Mouse (Mus musculus) hindbrain, embryonic 14.5 days (tissue): ENCODE results near the gene Eif2b5. TPM values are rescaled to one million over a fixed set of nuclear protein-coding genes. Genes with fewer than 3 reads are reported as not detected.
"Not testable (repeated sequence)": the region's sequence is repeated elsewhere in the genome, so short reads cannot be mapped to it uniquely, and the experiment has no call there.

Experiments used
- ATAC-seq: fragments of 200-750 bp; cut with Nextera tagmentation; 2 replicates; pipeline ENCODE4 v1.8.0; 2017; ENCODE audit warnings: moderate number of reproducible peaks, mild to moderate bottlenecking, moderate TSS enrichment, moderate library complexity; ENCODE audit not compliant: low FRiP score
- DNase-seq: peaks from one replicate; pipeline ENCODE4 v3.0.0-alpha.2; 2015; ENCODE audit warnings: low spot score
- H3K27ac ChIP-seq: fragments of 300-500 bp; sonication (generic); 2 replicates; pipeline ENCODE4 v1.5.1; 2014; ENCODE audit warnings: mild to moderate bottlenecking, moderate library complexity
- H3K27me3 ChIP-seq: fragments of 300-500 bp; sonication (generic); 2 replicates; pipeline ENCODE4 v1.6.1; 2014; ENCODE audit warnings: mild to moderate bottlenecking, low read length, mixed read lengths; ENCODE audit not compliant: control insufficient read depth, insufficient read depth
- H3K36me3 ChIP-seq: fragments of 300-500 bp; sonication (generic); replicated peaks from 2 replicates; pipeline ENCODE4 v1.6.1; 2014; ENCODE audit not compliant: control insufficient read depth, insufficient read depth
- H3K4me1 ChIP-seq: fragments of 300-500 bp; sonication (generic); replicated peaks from 2 replicates; pipeline ENCODE4 v1.6.1; 2014; ENCODE audit warnings: antibody characterized with exemption, low read length, mixed read lengths; ENCODE audit not compliant: control insufficient read depth, insufficient read depth
- H3K4me2 ChIP-seq: fragments of 300-500 bp; sonication (generic); replicated peaks from 2 replicates; pipeline ENCODE4 v1.6.1; 2014; ENCODE audit warnings: mild to moderate bottlenecking, moderate library complexity
- H3K4me3 ChIP-seq: fragments of 300-500 bp; sonication (generic); replicated peaks from 2 replicates; pipeline ENCODE4 v1.5.1; 2014; ENCODE audit warnings: mild to moderate bottlenecking, low read length
- H3K9ac ChIP-seq: fragments of 300-500 bp; sonication (generic); 2 replicates; pipeline ENCODE4 v1.6.1; 2014
- H3K9me3 ChIP-seq: fragments of 300-500 bp; sonication (generic); 2 replicates; pipeline ENCODE4 v1.6.1; 2016; ENCODE audit warnings: low read length; ENCODE audit not compliant: control insufficient read depth
- WGBS: fragments of 180-500 bp; shearing (Covaris S2); extraction: QIAGEN DNeasy Blood & Tissue Kit; methylation state at CpG from one replicate; pipeline ENCODE4 v1.1.7; 2014; 5-methylcytosine and 5-hydroxymethylcytosine counted together
- polyA plus RNA-seq: library from polyadenylated mRNA; unstranded; fragments of >200 nt; fragmentation: Nextera tagmentation; extraction: Ambion mirVana; gene quantifications from 2 replicates; pipeline ENCODE4 v1.2.1, GENCODE M21; 2014

Eif2b5 gene
- polyA plus RNA-seq, 1 experiment from 2014 or later: 88.0 TPM

DNA sequence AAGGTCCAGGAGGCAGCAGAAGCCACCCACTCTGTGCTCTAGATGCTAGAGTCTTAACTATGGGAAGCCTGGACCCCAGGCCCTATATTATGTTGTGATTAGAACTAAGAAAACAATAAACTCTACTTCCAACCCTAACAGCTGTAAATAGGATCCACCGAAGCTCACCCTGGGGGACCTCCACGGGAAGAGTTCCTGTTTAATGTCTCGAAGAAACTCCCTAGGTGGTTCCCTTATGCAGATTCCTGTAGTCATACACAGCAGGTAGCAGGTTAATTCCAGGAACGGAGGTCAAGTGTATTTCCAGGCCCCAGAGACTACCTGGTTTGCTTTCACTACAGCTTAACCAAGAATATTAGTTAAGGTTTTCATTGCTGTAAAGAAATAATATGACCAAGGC is 13.6 kb upstream of the Eif2b5 start:
- ATAC-seq: no peak
- Histone ChIP-seq H3K4me1 (no peaks in the 10 kb centered on the region), H3K36me3 (no peaks in the 10 kb centered on the region), H3K27me3 (no peaks in the 10 kb centered on the region), H3K4me2 (no peak overlapping the region), H3K9me3 (no peaks in the 10 kb centered on the region), H3K4me3 (no peak overlapping the region), H3K9ac (no peak overlapping the region), H3K27ac (no peak overlapping the region)
- 35% methylated on average over 4 of the region's 4 CpGs for WGBS
- DNase-seq: no peak

DNA sequence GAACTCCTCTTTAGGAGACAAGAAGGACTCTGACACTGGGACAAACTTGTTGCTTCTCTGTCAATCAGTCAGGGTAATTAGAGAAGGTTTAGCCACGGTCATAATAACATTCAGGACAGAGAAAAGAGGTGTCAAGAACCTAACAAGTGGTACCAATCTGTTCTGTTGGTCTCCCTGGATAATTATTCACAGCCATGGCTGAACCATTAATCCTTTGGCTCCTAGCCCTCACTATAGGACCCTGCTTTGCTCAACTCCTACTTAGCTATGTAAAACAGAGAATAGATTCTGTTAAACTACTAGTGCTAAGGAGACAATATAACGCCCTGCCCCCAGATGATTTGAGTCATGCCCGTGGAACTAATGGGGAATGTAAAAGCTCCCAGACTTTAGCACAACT is 12.6 kb upstream of the Eif2b5 start:
- no peak overlapping the region for H3K27ac ChIP-seq
- 56% methylated on average over 3 of the region's 3 CpGs for WGBS
- DNase-seq: no peak
- no peak overlapping the region for H3K9ac ChIP-seq
- no peak for ATAC-seq
- H3K27me3 ChIP-seq: no peaks in the 10 kb centered on the region
- H3K36me3 ChIP-seq: no peaks in the 10 kb centered on the region
- H3K4me1 ChIP-seq: no peaks in the 10 kb centered on the region
- H3K4me2 ChIP-seq: no peak overlapping the region
- H3K4me3 ChIP-seq: no peak overlapping the region
- no peaks in the 10 kb centered on the region for H3K9me3 ChIP-seq

DNA sequence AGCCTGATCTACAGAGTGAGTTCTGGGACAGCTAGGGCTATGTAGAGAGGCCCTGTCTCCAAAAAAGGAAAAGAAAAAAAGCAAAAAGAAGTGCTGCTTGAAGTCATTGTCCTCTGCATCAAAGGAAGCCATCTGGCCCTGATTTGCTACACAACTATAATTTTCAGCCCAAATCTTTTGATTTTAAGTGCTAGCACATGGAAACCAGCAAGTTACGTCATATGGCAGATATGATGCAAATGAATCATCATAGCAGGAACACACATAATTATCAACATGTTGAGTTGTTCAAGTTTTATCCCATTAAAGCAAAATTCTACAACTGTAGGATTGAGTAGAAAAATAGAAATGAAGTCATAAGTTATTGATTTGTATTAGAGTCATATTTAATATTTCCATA is 10.5 kb upstream of the Eif2b5 start:
- WGBS: 94% methylated on average over 1 of the region's 1 CpGs
- no peak overlapping the region for H3K4me2 ChIP-seq
- H3K36me3 ChIP-seq: no peaks in the 10 kb centered on the region
- no peaks in the 10 kb centered on the region for H3K27me3 ChIP-seq
- H3K27ac ChIP-seq: no peak overlapping the region
- H3K9me3 ChIP-seq: no peaks in the 10 kb centered on the region
- H3K4me3 ChIP-seq: no peak overlapping the region
- H3K4me1 ChIP-seq: no peaks in the 10 kb centered on the region
- DNase-seq: no peak
- H3K9ac ChIP-seq: no peak overlapping the region
- no peak for ATAC-seq

DNA sequence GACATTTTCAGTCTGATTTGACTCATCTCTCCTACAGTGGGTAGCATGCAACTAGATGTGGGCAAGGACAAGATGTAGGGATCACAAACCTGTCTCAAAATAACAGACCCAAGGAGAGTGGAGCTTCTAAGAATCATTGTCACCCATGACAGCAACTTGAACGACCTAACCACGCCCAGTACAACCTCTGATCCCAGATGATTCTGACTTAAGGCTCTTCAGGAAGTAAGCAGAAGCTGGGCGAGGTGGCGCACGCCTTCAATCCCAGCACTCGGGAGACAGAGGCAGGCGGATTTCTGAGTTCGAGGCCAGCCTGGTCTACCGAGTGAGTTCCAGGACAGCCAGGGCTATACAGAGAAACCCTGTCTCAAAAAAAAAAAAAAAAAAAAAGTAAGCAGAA is 9.9 kb upstream of the Eif2b5 start:
- DNase-seq, H3K9ac ChIP-seq, H3K27me3 ChIP-seq, H3K36me3 ChIP-seq, H3K9me3 ChIP-seq, ATAC-seq, H3K4me1 ChIP-seq, H3K27ac ChIP-seq, H3K4me3 ChIP-seq, H3K4me2 ChIP-seq: not testable (repeated sequence)
- 89% methylated on average over 9 of the region's 9 CpGs for WGBS

DNA sequence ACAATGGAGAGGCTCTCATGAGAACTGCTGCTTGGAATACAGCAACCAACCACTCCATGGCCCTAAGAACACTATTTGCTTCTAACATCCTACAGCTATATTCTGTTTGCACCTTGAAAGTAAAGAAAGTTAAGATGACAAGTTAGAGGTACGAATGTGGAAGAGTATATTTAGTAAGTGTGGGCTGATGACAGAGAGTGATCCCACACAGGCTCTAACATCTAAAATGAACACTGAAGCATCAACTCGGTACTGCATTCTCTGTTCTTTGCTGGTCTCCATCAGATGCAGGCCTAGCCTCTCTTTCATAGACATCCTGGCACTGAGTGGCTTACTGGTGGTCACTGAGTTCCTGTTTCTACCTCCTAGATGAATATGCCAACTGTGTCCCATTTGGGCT is 9.4 kb upstream of the Eif2b5 start:
- no peaks in the 10 kb centered on the region for H3K9me3 ChIP-seq
- no peak overlapping the region for H3K9ac ChIP-seq
- no peaks in the 10 kb centered on the region for H3K36me3 ChIP-seq
- H3K4me2 ChIP-seq: no peak overlapping the region
- no peak overlapping the region for H3K4me3 ChIP-seq
- ATAC-seq: no peak
- 80% methylated on average over 2 of the region's 2 CpGs for WGBS
- DNase-seq: no peak
- H3K4me1 ChIP-seq: no peaks in the 10 kb centered on the region
- H3K27me3 ChIP-seq: no peaks in the 10 kb centered on the region
- no peak overlapping the region for H3K27ac ChIP-seq

DNA sequence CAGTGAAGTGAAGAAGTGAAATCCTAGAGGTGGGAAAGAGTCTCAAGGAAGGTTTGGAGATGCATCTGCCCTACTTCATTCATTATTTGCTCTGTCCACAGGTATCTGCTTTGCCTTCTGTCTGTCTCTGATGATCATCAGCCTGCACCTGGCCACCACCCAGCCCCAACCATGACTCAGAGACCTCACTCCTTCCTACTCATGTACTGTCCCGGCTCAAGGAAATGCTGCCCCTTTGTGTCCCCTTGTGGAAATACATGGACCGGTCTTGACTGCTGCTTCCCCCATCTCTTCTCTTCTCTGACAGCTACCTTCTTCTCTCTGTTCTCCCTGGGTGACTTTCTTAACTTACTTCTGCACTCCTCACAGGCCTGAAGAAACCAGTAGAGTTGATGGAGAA is 8.0 kb upstream of the Eif2b5 start:
- Histone ChIP-seq H3K36me3 (no peaks in the 10 kb centered on the region), H3K4me3 (no peak overlapping the region), H3K4me1 (no peaks in the 10 kb centered on the region), H3K27ac (no peak overlapping the region), H3K27me3 (no peaks in the 10 kb centered on the region), H3K4me2 (no peak overlapping the region), H3K9me3 (no peaks in the 10 kb centered on the region), H3K9ac (no peak overlapping the region)
- WGBS: 43% methylated on average over 2 of the region's 2 CpGs
- ATAC-seq (no peak), DNase-seq (no peak)

DNA sequence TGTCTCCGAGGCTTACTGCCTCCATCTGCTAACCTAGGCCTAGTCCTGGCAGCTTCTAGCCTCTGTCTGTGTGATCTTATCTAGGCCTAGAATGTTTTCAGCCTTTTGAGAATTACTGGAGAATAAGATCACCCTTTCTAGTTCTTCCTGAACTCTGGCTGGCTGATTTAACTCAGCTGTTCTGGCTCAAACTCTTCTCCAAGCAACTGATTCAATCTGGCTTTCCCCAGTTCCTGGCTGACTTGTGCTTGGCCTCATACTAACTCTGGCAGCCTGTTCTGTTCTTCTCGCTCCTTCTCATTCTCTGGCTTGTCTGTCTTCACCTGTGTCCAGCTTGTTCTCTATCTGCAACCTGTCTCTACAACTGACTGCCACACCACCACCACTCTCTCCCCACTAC is 7.3 kb upstream of the Eif2b5 start:
- H3K4me3 ChIP-seq: no peak overlapping the region
- no peaks in the 10 kb centered on the region for H3K27me3 ChIP-seq
- H3K9me3 ChIP-seq: no peaks in the 10 kb centered on the region
- H3K9ac ChIP-seq: no peak overlapping the region
- 79% methylated on average over 2 of the region's 2 CpGs for WGBS
- no peak for DNase-seq
- no peak for ATAC-seq
- no peak overlapping the region for H3K4me2 ChIP-seq
- no peak overlapping the region for H3K27ac ChIP-seq
- H3K4me1 ChIP-seq: no peaks in the 10 kb centered on the region
- H3K36me3 ChIP-seq: no peaks in the 10 kb centered on the region

DNA sequence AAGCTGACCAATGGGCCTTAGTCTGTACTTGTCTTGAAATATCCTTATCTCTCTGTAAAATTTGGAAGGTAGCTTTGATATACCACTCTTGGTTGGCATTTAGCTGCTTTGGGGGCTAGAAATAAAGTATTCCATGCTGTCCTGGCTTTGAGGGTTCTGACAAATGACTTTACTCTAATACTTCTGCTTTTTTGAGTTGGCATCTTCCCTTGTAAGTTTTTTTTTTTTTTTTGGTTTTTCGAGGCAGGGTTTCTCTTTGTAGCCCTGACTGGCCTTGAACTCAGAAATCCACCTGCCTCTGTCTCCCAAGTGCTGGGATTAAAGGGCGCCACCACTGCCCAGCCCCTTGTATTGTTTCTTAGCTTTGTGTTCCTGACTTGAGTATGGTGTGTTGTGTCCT is 5.2 kb upstream of the Eif2b5 start:
- no peaks in the 10 kb centered on the region for H3K36me3 ChIP-seq
- no peaks in the 10 kb centered on the region for H3K9me3 ChIP-seq
- no peak overlapping the region for H3K27ac ChIP-seq
- peaks cover 3% of the 10 kb centered on the region; the same call in 1 of the 2 replicates for H3K4me1 ChIP-seq
- H3K4me3 ChIP-seq: no peak overlapping the region
- ATAC-seq: no peak
- DNase-seq: no peak
- no peak overlapping the region for H3K9ac ChIP-seq
- 72% methylated on average over 2 of the region's 2 CpGs for WGBS
- H3K27me3 ChIP-seq: 0 out of 2 replicates have a peak, but pooled peaks cover 3% of the 10 kb centered on the region
- no peak overlapping the region for H3K4me2 ChIP-seq

DNA sequence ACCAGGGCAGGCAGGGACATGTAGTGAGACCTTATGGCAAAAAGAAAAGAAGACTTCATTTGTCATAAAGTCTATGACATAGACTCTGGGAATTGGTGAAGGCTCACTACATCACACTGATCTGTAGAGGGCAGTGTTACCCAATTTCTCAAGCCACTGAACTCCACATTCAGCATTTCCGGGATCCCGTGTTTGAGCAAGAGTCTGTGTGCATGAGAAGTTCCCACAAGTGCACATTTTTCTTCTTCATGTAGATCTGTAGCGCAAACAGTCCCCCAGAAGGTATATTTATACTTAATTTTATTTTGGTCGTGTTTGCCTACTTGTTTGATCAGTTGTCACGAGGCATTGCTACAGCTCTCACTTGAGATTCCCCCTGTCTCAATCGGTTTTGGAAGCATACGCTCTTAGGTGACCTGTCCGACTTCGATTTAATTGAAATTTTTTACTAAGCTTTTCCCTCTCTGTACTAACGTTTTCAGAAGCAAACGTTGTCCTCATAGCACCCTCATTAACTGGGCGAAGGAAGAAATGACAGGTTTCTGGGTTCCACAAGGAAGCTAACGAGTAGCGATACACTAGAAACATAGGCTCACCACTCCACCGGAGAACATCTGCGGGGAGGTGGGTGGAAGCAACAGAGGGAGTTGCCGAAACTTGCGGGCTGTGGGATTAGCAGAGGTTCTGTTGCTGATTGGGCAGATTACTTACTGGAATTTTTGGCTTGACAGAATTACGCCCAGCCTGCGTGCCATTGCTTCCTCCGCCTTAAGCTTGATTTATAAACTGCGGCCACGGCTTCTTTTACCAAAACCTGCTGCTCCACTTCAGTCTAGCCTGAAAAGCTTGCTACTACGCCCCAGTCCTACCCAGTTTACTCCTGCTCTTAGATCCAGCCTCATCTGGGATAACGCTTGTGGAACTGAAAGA is 1.7 kb upstream of the Eif2b5 start:
- H3K27ac ChIP-seq: no peak overlapping the region
- peak; percentile 86 for DNase-seq
- no peak for ATAC-seq
- H3K4me2 ChIP-seq: peak overlapping the region; percentile 43
- H3K27me3 ChIP-seq: 0 out of 2 replicates have a peak, but pooled peaks cover 3% of the 10 kb centered on the region
- H3K36me3 ChIP-seq: peaks cover 17% of the 10 kb centered on the region
- H3K9me3 ChIP-seq: no peaks in the 10 kb centered on the region
- H3K9ac ChIP-seq: no peak overlapping the region
- 22% methylated on average over 25 of the region's 25 CpGs for WGBS
- H3K4me1 ChIP-seq: peaks cover 13% of the 10 kb centered on the region
- H3K4me3 ChIP-seq: peak overlapping the region; percentile 15
